Mouse (Mus musculus): ENCODE data around the gene Gm26897. TPM values are rescaled to one million over a fixed set of nuclear protein-coding genes. Genes with fewer than 3 reads are reported as not detected.

The Gm26897 gene
- total RNA-seq (2021) = not detected
- long read RNA-seq = 0 reads

- DNase-seq (ENCODE audit: low spot score in 2 of 2) = no peak
Observed at GRCm38 (mm10) chr5:111733851-111734250, at the start of gene Gm26897. TSS of gene Gm26897 (plus strand) at chr5:111733924.

GRCm38 (mm10) chr5:111687370-111687769 is 46.4 kb upstream of the Gm26897 start:
- DNase-seq (ENCODE audit: low spot score in 2 of 2) = no peak

- DNase-seq (ENCODE audit: low spot score in 2 of 2) = no peak
Observed at GRCm38 (mm10) chr5:111688584-111688983, 45.1 kb upstream of the Gm26897 start.

- DNase-seq (ENCODE audit: low spot score in 2 of 2) = no peak
Observed at GRCm38 (mm10) chr5:111697996-111698395, 35.7 kb upstream of the Gm26897 start.

- no peak for DNase-seq (ENCODE audit: low spot score in 2 of 2)
Observed at GRCm38 (mm10) chr5:111699711-111700303, 33.9 kb upstream of the Gm26897 start.

- no peak for DNase-seq (ENCODE audit: low spot score in 2 of 2)
Observed at GRCm38 (mm10) chr5:111701634-111702329, 31.9 kb upstream of the Gm26897 start.

- DNase-seq (ENCODE audit: low spot score in 2 of 2) = no peak
Observed at GRCm38 (mm10) chr5:111703586-111703985, 30.1 kb upstream of the Gm26897 start.

- DNase-seq (ENCODE audit: low spot score in 2 of 2) = no peak
Observed at GRCm38 (mm10) chr5:111704326-111704725, 29.4 kb upstream of the Gm26897 start.

DNA sequence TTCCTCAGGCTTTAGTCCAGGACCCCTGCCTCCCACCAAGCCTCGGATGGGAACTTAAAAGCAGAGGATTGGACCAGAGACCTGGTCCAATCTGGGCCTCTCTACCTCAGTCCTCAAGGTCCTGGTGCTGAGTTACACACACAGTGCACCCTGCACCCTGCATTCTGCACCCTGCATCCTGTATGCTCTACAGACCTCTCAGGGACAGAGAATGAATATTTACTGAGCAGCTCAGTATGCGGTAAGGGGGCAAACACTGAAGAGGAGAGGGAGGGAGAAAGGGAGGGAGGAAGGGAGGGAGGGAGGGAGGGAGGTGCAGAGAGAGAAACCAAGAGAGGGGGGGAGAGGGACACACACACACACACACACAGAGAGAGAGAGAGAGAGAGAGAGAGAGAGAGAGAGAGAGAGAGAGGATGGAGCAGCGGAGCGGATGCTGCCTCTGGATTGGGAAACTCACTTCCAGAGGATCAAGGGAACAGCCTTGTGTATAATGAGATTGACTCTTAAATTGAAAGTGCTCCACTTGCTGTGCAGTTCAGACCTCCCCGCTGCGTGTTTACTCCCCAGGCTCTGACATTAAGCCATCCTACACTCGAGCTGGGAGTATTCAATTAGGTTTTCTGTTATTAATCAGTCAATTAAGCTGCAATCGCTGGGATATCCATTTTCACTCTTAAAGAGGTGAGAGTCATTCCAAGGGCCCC is 24.4 kb upstream of the Gm26897 start:
- DNase-seq (ENCODE audit: low spot score in 2 of 2) = no peak

DNA sequence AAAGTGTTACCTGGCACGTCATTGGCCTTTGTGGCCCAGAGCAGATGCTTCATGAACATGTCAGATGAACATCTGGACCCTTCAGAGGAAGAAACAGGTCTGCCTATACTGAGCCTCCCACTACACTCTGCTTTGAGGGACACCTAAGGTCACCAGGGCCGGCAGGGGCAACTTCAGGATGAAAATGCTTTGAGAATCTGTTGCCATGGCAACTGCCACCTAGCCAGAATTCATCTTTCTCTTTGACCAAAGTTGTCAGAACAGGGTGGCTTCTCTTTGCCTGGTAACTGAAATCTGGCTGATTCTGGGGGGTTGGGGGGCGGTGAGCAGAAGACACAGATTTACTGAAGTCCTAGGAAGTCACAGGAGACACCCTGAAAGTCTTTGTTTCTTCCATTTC is 14.7 kb upstream of the Gm26897 start:
- peak in 1 of 2 experiments; percentile 32 for DNase-seq (ENCODE audit: low spot score in 2 of 2)

DNA sequence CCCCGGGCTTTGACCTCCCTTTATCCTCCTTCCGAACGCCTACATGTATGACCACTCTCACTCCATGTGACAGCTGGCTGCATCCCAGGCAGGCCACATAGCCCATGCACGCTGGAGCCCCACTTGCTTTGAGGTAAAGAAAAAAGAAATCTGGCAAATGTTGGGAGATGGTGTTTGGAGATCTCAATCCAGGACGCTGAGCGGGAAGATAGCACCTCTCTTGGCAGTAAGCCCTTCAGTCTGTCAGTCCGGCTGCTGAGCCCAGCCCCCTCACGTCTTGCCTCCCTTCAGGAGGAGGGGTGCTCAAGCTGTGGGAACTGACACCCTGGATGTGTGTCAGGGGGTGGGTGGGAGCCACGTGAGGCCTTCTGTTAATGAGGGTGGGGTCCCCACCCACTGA is 13.0 kb upstream of the Gm26897 start:
- DNase-seq (ENCODE audit: low spot score in 2 of 2) = peak in 1 of 2 experiments; percentile 29

- peak in 1 of 2 experiments; percentile 55 for DNase-seq (ENCODE audit: low spot score in 2 of 2)
Observed at GRCm38 (mm10) chr5:111724713-111725112, 9.0 kb upstream of the Gm26897 start.

GRCm38 (mm10) chr5:111725195-111725920 is 8.4 kb upstream of the Gm26897 start:
- DNase-seq (ENCODE audit: low spot score in 2 of 2) = peak in 1 of 2 experiments; percentile 63

- no peak for DNase-seq (ENCODE audit: low spot score in 2 of 2)
Observed at GRCm38 (mm10) chr5:111728411-111728810, 5.3 kb upstream of the Gm26897 start.

GRCm38 (mm10) chr5:111730560-111731167 is 3.1 kb upstream of the Gm26897 start:
- DNase-seq (ENCODE audit: low spot score in 2 of 2) = no peak

DNA sequence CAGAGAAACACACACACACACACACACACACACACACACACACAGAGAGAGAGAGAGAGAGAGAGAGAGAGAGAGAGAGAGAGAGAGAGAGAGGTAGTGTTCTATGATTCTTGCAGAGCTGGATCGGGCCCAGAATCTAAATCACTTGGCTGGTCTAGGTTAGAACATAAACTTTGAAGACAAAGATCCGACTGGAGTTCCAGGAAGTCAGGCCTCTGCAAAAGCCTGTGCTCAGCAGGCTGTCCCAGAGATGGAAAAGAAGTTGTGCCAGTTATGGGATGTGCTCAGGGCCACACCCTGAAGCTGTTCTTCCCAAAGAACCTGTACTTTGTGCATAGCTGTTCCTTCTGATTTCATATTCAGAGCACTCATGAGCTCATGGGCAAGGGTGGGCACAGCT is 1.5 kb upstream of the Gm26897 start:
- DNase-seq (ENCODE audit: low spot score in 2 of 2) = no peak

DNA sequence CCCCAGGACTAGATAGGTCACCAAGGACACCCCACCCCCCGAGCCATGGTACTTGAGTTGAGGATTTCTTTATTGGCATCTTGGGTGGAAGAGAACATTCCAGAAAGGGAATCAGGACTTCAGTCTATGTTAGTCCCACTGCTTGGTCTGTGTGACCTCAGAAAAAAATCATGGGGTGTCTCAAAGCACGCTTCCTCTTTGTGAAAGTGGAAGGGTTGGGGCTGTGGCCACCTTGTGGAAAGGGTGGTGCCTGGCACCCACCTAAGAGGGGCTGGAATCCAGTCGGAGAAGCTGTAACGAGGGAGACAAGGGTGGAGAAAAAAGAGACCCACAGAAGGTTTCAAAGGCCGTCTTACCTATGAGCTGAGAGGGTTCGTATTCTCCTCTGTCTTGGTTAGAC is 5.8 kb downstream of the Gm26897 start:
- DNase-seq (ENCODE audit: low spot score in 2 of 2) = no peak

- no peak for DNase-seq (ENCODE audit: low spot score in 2 of 2)
Observed at GRCm38 (mm10) chr5:111740384-111741275, 6.9 kb downstream of the Gm26897 start.

DNA sequence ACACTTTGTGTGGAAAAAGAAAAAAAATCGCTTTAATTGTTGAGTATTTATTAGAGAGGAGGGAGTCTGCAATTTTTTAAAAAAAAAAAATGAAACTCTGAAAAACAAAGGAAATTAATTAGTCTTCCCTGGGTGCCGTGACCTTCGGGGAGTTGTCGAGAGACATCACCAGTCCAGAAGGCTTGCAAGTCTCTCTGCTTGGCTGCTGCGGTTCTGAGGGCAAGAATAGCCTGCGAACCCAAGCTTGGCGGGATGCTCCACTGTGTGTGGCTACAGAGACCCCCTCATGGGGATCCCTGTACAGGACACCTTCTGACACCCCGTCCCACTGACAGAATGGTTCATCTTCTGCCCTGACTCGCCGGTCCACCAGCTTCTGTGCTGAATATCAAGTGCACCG is 7.6 kb downstream of the Gm26897 start:
- no peak for DNase-seq (ENCODE audit: low spot score in 2 of 2)

GRCm38 (mm10) chr5:111742290-111742898 is 8.7 kb downstream of the Gm26897 start:
- DNase-seq (ENCODE audit: low spot score in 2 of 2) = no peak
